Mouse (Mus musculus): Measurements from ENCODE around the gene Ffar1. TPM values are rescaled to one million over a fixed set of nuclear protein-coding genes. Genes with fewer than 3 reads are reported as not detected.

Ffar1 gene
- not detected for total RNA-seq (2021)

DNA sequence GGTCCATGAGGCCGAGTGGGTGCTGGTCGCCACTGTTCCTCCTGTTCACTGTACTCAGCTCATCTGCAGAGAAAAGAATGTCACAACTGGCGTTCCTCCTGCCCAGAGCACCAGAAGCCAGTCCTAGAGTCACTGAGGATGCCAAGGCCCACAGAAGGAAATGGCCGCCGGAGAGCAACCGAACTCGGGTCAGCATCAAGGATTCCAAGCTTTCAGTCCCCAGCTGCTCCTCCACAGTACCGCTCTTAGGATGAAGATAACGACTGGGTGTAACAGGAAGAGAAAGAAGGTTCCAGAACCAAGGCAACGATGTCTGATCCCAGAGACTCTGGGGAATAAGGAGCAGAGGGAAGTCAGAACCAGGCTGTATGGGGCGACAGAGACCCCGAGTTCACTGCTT is at the start of gene Ffar1:
TSS of gene Ffar1 (minus strand) at position 101 of the 400 bp plus-strand sequence.
- DNase-seq (ENCODE audit: low spot score), result no peak
- intact Hi-C loops (cut with DNase I), result loop anchor here (5.0 kb wide), 1 partner anchor 269 kb away; no protein-coding TSS in a partner anchor

DNA sequence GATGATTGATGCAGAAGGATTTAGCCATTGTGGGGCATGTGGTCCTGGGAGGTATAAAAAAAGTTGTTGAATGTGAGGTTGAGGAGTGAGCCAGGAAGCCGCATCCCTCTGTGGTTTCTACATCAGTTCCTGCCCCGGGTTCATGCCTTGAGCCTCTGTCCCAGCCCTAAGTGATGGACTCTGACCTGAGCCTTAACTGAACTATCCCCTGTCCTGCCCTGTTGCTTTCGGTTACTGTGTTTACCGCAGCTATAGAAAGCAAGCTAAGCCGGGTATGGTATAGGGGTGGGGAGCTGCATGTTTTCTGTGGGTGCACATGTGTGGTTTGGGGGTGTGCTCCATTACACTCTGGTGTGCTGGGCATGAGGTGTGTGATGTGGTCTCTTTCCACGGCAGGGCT is 48.4 kb upstream of the Ffar1 start:
- no peak for DNase-seq (ENCODE audit: low spot score)
- intact Hi-C loops (cut with DNase I), result no loop called here

DNA sequence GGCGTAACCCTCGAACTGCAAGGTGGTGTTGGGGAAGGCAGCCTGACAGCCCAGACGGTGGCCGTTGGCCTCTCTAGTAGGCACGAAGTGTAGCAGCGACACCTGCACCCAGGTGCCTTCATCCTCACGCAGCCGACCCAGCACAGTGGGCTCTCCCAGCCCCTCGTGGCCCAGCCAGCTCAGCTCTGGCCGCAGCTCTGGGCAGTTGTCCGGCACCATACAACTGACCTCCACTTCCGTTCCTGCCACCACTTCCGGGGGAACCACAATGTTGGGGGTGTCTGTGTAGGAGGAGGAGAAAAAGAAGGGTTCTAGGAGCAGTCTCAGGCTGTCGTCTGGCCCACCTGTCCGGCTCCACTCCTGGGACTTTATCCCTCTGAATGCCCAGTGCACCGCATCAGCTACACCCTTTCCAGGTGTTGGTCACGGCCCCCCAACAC is 47.6 kb upstream of the Ffar1 start:
- intact Hi-C loops (cut with DNase I), result no loop called here
- DNase-seq (ENCODE audit: low spot score), result no peak

DNA sequence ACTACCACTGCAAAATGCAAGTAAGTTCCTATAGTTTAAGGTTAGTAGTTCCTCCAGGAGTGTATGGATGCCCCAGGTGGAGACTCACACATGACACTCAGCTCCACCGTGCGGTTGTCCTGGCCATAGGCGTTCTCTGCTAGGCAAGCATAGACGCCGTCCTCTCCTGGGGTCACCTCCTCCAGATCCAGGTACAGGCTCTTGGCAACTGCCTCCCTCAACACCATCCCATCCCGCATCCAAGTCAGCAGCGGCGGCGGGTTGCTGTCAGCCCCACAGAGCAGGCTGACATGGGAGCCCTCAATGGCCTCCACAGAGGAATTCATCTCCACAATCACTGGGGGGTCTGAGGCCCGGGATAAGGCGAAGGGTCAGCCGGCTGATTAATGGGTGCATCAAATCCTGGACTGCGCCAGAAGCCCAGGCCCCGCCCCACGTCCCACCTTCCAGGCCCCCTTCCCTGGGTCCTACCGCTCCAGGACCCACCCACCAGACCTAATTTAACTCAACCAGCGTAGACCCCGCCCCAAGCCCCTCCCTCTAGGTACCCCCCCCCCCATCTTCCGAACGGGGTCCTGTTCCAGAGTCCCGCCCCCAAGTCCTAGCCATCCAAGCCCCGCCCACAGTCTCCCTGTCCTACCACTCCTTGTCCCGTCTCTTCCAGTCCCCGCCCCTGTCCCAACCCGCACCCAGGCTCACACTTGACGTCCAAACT is 47.1 kb upstream of the Ffar1 start:
- DNase-seq (ENCODE audit: low spot score), result no peak
- intact Hi-C loops (cut with DNase I), result no loop called here

DNA sequence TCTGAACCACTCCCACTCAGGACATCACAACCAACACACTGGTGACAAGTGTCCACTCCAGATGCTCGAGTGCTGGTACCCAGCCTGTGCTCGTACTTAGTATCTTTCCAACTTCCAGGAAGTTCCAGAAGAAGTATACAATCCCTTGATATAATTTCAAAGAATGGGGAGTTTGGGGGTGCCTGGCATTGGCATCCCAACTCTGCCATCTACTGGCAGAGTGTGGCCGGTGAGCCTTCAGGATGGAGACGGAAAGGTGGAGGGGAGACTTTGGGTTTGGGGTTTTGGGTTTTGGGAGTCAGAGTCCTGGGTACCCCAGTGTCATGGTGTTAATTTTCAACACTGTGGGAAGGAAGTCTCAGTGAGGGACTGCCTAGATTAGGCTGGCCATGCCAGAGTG is 42.7 kb upstream of the Ffar1 start:
- intact Hi-C loops (cut with DNase I), result no loop called here
- DNase-seq (ENCODE audit: low spot score), result no peak

DNA sequence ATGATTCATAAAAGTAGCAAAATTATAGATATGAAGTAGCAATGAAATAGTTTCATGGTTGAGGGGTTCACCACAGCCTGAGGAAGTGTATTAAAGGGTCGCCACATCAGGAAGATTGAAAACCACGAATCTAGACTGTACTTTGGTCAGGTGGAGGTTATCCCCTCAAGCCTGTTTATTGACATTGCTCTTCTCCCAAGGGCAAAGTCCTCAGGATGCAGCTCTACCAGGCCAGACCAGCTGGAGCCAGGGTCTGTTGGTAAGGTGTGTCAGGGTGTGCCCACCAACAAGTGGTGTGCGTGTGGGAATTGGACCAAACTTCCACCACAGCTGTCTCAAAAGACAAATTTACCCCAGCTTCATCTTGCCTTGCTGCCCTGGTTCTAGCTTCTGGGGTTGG is 33.9 kb upstream of the Ffar1 start:
- DNase-seq (ENCODE audit: low spot score), result no peak
- intact Hi-C loops (cut with DNase I), result no loop called here

DNA sequence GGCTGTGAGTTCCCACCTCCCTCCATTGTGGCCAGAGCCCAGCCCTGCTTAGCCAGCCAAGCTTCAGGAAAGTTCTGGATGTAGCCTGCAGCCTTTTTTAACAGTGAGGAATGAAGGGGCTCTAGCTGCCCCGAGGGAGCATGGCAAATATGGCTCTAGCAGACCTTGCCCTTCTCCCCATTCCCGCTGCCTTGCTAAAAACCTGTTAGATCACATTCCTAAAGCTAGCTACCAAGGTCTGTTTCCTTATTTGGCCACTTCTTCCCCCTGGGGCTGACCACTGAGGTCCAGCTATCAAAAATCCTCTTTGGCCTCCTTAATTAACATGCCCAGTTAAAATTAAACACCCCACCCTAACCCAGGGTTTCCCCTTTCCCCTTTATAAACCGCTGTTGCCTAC is 31.2 kb upstream of the Ffar1 start:
- no peak for DNase-seq (ENCODE audit: low spot score)
- intact Hi-C loops (cut with DNase I), result no loop called here

DNA sequence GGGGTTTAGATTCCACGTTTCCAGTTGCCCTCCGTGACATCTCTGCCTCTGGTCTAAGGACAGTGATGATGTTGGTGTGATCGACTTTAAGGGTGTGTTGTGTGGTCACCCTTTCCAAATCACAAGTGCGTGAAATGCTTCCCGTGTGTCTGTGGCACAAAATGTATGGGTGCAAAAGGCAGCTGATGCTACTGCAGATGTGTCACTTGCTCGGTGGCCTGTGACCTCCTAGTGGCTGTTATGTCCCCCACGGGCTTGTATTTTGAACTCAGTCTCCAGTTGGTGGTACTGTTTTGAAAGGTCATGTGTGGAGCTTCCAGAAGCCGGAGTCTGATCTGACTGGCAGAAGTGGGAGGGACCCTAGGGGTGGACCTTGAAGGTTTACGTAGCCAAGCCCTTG is 30.4 kb upstream of the Ffar1 start:
- intact Hi-C loops (cut with DNase I), result no loop called here
- DNase-seq (ENCODE audit: low spot score), result no peak

DNA sequence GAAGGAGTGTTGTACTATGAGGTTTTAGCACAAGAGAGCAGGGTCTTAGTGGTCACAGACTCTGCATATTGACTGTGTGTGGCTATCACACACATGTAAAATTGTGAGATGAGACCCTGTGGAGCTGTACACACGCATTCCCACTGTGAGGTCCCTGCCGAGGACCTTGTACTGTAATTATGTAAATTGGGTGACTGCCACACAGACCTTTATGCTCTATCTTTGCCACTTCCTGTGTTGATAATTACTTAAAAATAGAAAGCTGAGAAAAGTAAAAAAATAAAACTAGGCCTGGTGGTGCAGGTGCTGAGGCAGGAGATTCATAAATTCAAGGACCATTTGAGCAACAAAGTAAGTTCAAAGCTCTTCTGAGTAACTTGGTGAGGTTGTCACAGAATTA is 29.3 kb upstream of the Ffar1 start:
- intact Hi-C loops (cut with DNase I), result no loop called here
- DNase-seq (ENCODE audit: low spot score), result no peak

DNA sequence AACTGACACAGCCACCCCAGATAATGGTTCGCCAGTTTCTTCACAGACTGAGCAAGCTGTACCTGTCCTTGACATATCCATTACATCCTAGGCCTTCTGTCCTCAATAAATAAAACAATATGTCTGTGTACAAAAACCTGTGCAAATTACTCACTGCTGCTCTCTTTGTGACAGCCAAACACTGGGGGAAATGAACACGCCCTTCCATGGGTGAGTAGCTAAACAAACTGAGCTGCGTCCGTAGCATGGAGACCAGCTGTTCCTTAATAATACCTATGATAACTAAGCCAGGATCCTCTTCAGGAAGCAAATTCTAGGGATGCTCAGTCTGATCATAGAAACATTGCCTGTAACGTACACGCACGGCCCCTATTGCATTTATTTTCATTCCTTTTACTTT is 27.4 kb upstream of the Ffar1 start:
- intact Hi-C loops (cut with DNase I), result no loop called here
- DNase-seq (ENCODE audit: low spot score), result no peak

DNA sequence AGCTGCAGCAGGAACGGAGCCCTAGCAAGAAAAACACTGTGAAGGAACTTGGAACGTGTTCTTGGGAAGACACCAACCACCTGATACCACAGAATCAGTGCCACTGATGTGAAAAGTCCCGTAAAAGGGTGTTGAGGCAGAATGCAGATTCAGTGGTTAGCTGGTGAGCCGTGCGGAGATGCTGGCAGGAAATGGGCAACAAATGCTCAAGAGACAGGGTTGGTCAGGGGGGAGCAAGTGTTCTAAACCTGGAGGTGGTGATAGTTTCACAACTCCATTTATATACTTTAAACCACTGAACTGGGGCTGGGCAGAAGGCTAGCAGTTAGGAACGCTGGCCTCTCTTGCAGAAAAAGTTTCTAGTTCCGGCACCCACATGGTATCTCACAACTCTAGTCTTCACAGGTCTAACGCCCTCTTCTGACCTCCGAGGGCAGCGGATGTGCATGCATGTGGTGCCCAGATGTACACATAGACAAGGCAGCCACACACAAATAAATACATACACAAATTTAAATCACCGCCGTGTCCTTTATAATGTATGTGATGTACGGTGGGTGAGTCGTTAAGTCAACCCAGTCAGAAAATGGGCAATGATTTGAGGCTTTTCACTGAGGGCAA is 26.3 kb upstream of the Ffar1 start:
- intact Hi-C loops (cut with DNase I), result no loop called here

DNA sequence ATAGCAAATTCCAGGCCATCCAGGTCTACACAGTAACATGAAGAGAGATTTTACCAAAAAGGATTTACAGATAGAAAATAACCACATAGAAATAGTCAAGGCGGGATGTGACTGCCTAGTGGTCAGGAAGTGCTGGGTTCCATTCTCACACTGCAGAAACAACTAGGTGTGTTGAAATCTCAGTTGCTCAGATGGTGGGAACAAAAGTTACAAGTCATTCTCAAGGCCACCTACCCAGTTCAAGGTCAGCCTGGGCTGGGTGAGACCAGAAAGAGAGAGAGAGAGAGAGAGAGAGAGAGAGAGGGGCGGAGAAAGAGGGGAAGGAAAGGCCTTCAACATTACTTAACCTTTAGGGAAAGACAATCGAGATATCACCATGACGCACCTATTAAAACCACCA is 25.5 kb upstream of the Ffar1 start:
- intact Hi-C loops (cut with DNase I), result no loop called here
- DNase-seq (ENCODE audit: low spot score), result no peak

More for the DNA sequence above, 26.3 kb upstream of the Ffar1 start:
- no peak for DNase-seq (ENCODE audit: low spot score)

DNA sequence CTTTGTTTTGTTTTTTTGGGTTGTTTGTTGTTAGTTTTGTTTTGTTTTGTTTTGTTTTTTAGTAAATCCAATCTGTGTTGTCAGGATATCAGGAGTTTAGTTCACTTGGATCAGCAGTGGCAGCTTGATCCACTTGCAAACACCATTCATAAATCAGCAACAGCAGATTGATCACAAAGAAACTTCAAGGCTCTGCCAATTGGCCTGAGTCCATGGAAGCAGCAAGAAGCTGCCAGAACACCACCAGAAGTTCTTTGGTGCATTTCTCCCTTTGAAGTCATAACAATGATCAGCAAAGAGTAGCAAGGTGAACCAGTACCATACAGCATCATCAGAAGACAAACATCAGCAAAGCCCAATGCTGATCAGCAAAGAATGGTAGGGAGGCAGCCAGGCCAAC is 22.7 kb upstream of the Ffar1 start:
- intact Hi-C loops (cut with DNase I), result no loop called here
- DNase-seq (ENCODE audit: low spot score), result no peak

DNA sequence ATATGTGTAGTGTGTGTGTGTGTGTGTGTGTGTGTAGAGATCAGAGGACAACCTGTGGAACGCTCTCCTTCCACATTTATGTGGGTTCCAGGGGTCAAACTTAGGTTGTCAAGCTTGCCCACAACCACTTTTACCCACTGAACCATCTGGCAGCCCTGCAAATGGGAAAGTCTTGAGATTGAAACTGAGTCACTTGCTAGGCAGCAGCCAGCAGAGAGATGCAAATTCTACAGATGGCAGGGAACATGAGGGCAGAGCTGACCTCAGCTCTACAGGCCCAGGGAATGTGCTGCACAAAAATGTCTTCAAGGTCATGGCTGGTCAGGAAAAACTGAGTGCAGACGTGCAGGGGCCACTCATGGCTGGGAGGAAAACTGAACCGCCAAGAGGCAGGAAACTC is 20.0 kb upstream of the Ffar1 start:
- DNase-seq (ENCODE audit: low spot score), result no peak
- intact Hi-C loops (cut with DNase I), result no loop called here

DNA sequence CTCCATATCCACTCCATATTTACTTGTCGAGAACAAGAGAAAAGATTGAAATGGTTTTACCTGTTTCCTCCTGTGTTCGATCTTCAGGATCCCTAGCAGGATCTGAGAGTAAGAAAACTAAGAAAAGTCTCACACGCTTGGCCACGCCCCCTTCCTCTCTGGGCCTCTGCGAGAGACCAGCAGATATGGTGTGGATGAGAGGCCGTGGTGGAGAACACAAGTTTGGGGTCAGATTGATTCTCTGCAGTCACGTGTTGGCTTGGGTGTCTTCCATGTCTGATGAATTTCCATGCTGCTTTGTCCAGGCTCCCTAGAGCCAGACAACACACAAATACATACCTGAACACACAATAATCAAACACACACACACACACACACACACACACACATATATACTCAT is 18.8 kb upstream of the Ffar1 start, which contains the start of gene Cd22:
TSS of gene Cd22 (minus strand) at position 167 of the 400 bp plus-strand sequence.
- DNase-seq (ENCODE audit: low spot score), result no peak
- intact Hi-C loops (cut with DNase I), result no loop called here

DNA sequence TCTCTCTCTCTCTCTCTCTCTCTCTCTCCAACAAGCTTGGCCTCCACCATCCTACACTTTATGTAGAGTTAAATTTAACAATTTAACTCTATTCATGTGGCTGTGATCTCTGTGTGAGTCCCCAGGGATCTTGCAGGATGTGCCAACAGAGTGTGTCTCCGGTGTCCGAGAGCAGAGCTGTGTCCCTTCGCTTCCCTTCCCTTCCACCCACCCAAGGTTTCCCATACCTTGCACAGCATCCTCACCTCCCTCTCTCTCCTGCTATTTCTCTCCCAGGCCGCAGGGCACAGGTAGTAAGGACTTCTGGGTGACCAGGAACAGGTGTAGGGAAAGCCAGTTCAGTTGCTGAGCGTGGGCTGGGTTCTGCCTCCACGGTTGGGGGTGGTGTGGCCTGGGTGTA is 17.6 kb upstream of the Ffar1 start:
- DNase-seq (ENCODE audit: low spot score), result no peak

DNA sequence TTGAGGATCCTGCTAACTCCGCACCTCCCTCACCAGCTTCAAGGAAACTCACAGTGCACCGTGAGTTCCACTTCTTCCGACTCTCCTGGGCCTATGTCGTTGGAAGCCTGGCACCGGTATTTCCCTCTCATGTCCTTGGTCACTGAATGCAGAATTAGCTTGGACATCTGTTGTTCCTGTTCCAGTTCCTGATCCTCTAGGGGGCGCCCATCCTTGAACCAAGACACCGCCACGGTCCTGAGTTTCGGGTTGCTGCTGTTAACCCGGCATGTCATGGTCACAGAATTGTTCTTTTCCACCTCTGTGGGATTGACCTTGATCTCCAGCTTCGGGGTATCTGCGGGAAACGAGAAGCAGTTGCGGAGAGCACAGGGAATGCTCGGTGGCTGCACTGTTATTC is 11.7 kb upstream of the Ffar1 start:
- intact Hi-C loops (cut with DNase I), result loop anchor here (1.0 kb wide), 1 partner anchor 101 kb away; no protein-coding TSS in a partner anchor
- peak; percentile 14 for DNase-seq (ENCODE audit: low spot score)

More for the DNA sequence above, 17.6 kb upstream of the Ffar1 start:
- intact Hi-C loops (cut with DNase I), result no loop called here

DNA sequence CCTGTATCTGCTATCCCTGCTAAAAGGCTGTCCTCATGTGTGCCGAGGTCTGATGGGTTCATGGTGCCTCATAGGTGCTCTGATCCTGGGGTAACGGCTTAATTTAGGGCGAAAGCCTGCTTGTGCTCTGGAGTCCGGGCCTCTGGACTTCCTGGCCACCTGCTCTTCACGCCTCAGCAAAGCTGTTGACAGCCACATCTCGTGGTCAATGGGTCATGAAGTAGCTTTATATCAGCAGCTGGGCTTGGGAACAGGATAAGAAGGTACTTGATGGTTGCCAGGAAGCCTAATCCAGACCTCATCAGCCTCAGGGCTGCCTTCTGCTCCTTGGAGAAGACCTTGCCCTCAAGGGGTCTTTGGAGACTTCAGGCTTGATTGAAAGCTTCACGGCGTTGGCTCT is 2.0 kb upstream of the Ffar1 start:
- no peak for DNase-seq (ENCODE audit: low spot score)
- intact Hi-C loops (cut with DNase I), result loop anchor here (5.0 kb wide), 1 partner anchor 271 kb away; no protein-coding TSS in a partner anchor

DNA sequence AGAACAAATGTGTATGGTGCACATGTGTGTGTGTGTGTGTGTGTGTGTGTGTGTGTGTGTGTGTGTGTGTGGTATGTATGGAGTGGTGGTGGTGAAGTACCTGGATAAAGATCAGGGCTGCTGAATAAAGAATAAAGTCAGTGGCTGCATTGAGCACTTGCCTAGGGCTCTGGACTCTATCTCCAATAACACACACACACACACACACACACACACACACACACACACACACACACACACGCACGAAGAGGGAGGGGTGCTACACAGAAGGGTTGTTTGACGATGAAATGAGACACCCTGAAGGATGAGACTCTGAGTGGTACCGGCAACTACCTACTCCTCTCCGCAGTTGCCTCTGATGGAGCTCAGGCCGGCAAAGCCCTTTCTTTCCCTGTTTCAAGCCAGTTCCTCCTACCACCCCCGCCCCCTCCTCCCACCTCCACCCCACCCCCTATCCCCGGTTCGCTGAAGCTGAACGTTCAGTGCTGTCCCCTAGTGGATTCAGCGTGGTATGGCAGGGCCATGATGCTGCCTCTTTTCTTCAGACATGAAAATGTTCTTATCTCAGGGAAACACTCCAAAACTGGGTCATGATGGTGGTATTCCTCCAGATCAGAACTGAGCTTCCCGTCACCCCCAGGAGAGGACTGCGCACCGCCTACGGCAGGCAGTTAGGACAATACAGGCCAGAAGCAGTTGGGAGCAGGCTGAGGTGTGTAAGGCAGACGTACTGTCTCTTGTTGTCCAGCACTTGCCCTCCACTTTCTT is 1.5 kb downstream of the Ffar1 start:
- no peak for DNase-seq (ENCODE audit: low spot score)
- intact Hi-C loops (cut with DNase I), result loop anchor here (5.0 kb wide), 1 partner anchor 268 kb away; no protein-coding TSS in a partner anchor

DNA sequence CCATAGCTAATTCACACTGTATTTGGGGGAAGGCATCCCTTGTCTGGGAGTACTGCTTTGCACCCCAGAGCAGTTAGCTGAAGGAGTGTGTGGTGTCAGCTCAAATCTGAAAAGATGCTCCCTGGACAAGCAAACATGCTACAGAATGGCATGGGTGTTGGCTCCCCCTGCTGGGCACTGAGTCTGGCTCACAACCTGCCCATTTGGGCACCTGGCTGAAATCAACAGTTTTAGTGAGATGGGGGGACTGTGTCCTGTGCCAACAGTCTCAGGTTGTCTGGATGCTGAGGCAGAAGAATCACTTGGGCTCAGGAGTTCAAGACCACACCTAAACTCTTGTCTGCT is 2.1 kb downstream of the Ffar1 start:
- no peak for DNase-seq (ENCODE audit: low spot score)
- intact Hi-C loops (cut with DNase I), result no loop called here

DNA sequence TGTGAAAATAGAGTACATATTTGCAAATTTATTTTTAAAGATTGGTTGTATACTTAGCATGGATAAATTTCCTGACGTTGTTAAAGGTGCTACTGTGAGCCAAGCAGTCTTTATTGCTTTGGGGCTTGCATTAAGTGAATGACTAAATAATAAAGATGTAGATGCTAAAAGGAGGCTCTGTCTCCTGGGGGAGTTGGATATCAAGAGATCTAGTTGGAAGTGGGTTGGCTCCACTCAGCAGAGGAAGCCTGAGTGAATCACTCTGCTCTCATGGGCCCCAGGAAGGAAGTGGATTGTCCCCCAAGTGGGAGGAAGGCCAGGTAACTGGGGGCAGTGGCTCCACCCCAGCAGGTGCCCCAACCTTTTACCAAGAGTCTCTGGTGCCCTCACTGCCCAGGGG is 3.6 kb downstream of the Ffar1 start:
- intact Hi-C loops (cut with DNase I), result no loop called here
- DNase-seq (ENCODE audit: low spot score), result no peak
